Mouse (Mus musculus): ENCODE data around the gene Mtf2. TPM values are rescaled to one million over a fixed set of nuclear protein-coding genes. Genes with fewer than 3 reads are reported as not detected.
"Not testable (repeated sequence)": the region's sequence is repeated elsewhere in the genome, so short reads cannot be mapped to it uniquely, and the experiment has no call there.

The Mtf2 gene
- total RNA-seq, 2 experiments from 2014 or later = 13.7 to 13.9 TPM

DNA sequence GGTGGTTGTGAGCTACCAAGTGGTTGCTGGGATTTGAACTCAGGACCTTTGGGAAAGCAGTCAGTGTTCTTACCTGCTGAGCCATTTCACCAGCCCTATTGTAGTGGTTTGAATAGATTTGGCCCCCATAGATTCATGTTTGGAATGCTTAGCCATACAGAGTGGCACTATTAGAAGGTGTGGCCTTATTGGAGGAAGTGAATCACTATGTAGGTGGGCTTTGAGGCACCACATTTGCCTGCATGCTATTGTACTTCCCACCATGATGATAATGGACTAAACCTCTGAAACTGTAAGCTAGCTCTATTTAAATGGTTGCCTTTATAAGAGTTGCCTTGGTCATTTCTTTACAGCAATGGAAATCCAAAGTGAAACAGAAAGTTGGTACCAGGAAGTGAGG, 10.8 kb downstream of the Mtf2 start:
- DNase-seq = no peak
- intact Hi-C loops (cut with DNase I; ENCODE audit: low total_unique reads) = no loop called here

DNA sequence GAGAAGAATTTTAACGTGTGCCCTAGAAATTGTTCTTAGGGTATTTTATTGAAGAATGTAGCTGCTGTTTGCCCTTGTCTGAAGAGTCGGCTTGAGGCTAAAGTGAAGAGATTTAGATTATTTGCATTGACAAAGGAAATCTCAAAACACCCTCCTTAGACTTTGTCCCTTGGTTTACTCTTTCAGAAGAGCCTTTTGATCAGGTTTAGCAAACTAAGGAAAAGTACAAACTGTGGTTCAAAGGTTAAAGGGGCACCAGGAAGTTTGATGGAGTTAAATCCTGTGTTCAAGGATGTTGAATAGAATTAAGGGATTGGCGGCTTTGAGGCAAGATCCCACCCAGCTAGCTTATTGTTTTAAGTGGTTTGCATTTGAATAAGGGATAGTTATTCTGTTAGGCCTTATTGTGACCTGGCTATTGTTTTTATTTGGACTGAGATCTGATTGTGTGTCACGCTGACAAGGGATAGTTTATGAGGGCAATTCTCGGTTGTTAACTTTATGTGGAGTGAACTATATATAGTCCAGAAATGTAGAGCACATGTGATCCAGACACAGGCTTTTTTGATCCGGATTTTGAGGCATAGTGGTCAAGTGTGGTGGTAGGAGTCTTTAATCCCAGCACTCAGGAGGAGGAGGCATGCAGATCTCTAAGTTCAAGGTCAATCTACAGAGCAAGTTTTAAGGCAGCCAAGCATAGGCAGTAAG, 11.5 kb downstream of the Mtf2 start:
- no peak for DNase-seq
- intact Hi-C loops (cut with DNase I; ENCODE audit: low total_unique reads) = no loop called here

DNA sequence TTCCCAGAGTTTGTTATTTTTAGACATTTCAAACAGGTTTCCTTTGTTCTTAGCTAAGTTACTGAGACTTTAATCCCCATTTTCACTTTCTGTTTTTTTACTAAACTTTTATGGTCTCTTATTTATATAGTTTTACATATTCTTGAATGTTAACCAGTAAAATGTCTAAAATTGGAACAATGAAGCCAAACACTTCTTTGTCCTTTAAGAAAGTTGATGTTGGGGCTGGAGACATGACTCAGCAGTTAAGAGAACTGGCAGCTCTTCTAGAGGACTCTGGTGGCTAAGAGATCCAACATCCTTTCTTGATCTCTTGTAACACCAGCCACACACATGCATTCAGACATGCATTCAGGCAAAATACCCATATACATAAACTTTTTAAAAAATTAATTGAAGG, 14.1 kb downstream of the Mtf2 start:
- no peak for DNase-seq
- intact Hi-C loops (cut with DNase I; ENCODE audit: low total_unique reads) = loop anchor here (5.0 to 10.0 kb wide), 2 partner anchors 45 to 162 kb away; no protein-coding TSS in a partner anchor

DNA sequence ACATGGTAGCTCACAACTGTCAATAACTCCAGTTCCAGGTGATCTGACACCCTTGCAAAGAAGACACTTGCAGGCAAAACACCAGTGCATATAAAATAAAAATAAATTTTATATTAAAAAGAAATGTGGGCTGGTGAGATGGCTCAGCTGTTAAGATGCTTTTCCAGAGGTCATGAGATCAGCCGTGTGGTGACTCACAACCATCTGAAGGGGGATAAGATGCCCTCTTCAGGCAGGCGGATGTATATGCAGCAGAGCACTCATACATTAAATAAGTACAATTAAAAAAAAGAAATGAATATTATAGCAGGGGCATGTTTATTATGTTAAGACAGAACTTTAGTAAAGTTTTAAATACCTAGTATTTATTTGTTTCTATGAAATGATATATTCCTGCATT, 16.9 kb downstream of the Mtf2 start:
- intact Hi-C loops (cut with DNase I; ENCODE audit: low total_unique reads) = loop anchor here (5.0 to 10.0 kb wide), 2 partner anchors 48 to 165 kb away; no protein-coding TSS in a partner anchor
- no peak for DNase-seq

DNA sequence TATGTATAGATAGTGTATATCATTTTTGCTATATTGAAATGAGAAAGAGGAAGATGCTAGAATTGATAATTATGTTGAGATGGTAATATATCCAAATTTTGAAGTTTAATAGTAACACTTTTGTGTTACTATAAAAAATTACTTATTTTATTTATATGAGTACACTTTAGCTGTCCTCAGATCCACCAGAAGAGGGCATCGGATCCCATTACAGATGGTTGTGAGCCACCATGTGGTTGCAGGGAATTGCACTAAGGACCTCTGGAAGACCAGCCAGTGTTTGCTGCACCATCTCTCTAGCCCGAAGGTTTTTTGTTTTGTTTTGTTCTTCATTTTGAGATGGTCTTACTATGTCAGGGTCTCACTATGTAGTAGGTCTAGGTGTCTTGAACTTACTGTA, 20.0 kb downstream of the Mtf2 start:
- intact Hi-C loops (cut with DNase I; ENCODE audit: low total_unique reads) = loop anchor here (10.0 kb wide), 1 partner anchor 51 kb away; no protein-coding TSS in a partner anchor

DNA sequence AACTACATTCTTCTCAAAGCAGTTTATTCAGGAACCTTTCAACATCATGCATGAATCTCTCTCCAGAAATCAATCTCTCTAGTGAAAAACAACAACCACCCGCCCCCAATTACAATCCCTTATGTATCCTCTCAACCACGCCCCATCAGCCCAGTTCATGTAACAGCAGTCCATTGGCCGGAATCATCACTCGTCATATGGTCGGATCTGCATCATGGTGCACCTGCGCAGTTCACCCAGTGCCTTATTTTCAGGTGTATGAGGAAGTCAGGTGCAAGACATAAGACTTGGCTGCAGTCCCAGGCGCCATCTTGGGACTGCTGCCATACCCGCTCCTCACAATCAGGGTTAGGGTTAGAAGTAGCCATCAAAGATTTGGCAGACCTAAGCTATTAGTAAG, 27.3 kb downstream of the Mtf2 start:
- intact Hi-C loops (cut with DNase I; ENCODE audit: low total_unique reads) = not testable (repeated sequence)

More for the DNA sequence above, 20.0 kb downstream of the Mtf2 start:
- no peak for DNase-seq

DNA sequence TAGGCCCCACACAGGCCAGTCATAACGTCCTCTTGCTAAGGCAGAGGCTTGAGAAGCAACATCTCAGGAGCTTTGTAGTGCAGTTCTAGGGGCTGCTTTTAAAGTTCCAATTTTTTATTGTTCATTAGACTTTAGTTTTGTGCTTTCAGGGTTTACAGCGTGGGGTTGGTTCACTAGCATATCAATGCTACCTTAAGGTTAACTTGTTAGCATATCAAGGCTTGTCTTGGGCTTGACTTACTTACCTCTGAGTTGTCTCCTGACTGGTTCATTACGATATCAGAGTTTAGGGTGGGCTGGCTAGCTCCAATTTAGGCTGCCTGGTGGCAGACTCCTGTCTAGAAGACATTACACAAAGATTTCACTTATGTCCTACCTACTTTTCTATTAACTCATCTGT, 32.2 kb downstream of the Mtf2 start:
- intact Hi-C loops (cut with DNase I; ENCODE audit: low total_unique reads) = no loop called here
- no peak for DNase-seq

More for the DNA sequence above, 27.3 kb downstream of the Mtf2 start:
- not testable (repeated sequence) for DNase-seq

DNA sequence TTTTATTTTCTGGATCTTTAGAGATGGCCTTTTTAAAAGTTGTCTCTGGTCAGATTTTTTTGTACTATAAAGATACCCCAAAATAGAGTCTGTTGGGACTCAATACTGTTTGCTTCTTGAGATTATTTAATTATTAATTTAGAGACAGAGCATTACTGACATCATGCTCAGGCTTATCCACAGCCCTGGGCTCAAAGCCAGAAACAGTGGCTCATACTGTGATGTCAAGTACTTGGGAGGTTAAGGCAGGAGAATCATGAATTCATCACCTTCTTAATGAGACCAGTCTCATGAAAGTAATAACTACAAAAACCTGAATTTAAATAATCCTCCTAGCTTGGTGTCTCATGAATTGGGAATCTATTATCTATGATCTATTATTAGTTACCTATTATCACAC, 34.7 kb downstream of the Mtf2 start:
- intact Hi-C loops (cut with DNase I; ENCODE audit: low total_unique reads) = no loop called here
- no peak for DNase-seq

DNA sequence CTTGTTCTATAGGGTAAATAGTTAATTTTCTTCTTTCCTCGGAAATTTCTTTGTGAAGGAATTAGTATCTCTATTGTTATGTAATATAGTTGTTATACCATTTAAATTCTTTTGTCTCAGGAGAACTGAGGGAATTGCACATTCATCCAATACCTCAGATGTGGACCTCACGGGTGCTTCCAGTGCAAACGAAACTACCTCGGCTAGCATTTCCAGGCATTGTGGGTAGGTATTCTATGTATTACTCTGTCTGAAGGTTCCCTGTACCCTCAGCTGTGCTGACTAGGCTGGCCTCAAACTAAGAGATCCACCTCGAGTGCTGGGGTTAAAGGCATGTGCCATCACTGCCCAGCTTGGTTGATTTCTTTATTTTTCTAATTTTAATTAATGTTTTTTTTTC, 38.8 kb downstream of the Mtf2 start:
- DNase-seq = no peak
- intact Hi-C loops (cut with DNase I; ENCODE audit: low total_unique reads) = no loop called here

DNA sequence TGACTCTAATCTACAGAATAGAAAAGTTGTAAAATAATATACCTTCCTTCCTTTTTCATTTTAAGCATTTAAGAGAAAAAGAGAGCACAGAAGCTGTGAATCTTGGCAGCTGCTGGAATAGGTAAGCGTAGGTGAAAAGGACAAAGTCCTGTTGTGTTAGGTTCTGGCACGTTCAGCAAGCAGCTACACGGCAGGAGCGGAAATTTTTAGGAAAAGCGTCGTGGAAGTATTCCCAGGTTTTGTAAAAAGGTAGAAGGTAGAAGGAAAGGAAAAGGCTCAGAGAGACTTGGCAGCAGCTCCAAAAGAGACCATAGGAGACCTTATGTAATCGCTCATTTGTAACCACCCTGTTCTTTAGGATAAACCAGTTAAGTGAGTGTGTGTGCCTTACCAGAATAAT, 43.9 kb downstream of the Mtf2 start:
- DNase-seq = no peak
- intact Hi-C loops (cut with DNase I; ENCODE audit: low total_unique reads) = no loop called here

DNA sequence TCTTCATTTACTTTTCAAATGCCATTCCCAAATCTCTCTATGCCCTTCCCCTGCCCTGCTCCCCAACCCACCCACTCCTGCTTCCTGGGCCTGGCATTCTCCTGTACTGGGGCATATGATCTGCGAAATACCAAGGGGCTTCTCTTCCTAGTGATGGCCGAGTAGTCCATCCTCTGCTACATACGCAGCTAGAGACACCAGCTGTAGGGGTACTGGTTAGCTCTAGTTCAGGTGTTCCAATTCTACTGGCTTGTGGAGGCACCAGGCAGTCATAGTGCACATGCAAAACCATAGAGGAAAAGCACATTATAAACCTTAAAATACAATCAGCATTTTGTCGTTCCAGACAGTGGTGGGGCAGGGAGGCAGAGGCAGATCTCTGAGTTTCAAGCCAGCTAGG, 52.2 kb downstream of the Mtf2 start:
- intact Hi-C loops (cut with DNase I; ENCODE audit: low total_unique reads) = no loop called here

DNA sequence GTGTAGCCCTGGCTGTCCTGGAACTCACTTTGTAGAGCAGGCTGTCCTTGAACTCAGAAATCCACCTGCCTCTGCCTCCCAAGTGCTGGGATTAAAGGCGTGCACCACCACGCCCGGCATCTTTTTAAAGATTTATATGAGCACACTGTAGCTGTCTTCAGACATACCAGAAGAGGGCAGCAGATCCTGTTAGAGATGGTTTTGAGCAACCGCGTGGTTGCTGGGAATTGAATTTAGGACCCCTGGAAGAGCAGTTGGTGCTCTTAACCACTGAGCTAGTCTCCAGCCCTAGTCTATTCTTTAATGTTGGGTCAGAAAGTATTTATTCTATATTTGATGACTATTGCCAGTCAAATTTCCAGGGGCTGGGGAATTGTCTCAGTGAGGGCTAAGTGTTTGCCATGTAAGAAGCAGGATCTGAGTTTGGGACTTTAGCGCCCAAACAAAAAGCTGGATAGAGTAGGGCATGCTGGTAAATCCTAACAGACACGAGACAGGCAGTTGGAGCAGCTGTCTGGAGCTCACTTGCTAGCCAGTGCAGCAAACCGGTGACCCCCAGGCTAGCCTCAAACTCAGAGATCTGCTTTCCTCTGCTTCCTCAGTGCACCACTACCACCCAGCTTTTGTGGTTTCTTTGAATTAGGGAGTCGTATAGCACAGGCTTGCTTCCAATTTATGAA, 54.9 kb downstream of the Mtf2 start:
- intact Hi-C loops (cut with DNase I; ENCODE audit: low total_unique reads) = no loop called here
- no peak for DNase-seq

More for the DNA sequence above, 52.2 kb downstream of the Mtf2 start:
- no peak for DNase-seq

DNA sequence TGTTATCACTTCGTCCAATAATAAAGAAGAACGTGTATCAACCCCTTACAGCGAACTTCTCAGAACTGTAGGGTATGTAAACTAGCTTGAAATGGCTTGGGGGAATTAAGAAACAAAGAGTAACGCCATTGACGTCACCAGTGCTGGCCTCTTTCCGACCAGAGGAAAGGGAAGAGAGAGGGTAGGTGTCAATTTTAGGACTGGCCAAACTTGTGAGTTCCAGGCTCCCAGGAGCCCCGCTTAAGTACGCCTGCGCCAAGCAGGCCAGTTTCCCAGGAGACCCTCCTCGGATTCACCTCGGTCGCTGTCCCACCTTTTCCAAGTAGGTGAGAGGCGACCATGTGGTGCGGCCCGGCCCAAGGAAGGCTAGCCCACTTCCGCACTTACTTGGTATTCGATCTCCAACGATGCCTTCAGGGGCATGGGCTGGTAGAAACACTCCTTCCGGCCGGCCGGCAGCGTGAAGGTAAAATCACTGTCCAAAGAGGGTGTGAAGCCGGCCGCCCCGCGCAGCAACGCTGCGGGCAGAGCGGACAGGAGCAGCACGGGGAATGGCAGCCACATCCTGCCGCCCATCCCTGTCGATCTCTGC, 66.5 kb downstream of the Mtf2 start:
- no peak for DNase-seq
- intact Hi-C loops (cut with DNase I; ENCODE audit: low total_unique reads) = no loop called here

DNA sequence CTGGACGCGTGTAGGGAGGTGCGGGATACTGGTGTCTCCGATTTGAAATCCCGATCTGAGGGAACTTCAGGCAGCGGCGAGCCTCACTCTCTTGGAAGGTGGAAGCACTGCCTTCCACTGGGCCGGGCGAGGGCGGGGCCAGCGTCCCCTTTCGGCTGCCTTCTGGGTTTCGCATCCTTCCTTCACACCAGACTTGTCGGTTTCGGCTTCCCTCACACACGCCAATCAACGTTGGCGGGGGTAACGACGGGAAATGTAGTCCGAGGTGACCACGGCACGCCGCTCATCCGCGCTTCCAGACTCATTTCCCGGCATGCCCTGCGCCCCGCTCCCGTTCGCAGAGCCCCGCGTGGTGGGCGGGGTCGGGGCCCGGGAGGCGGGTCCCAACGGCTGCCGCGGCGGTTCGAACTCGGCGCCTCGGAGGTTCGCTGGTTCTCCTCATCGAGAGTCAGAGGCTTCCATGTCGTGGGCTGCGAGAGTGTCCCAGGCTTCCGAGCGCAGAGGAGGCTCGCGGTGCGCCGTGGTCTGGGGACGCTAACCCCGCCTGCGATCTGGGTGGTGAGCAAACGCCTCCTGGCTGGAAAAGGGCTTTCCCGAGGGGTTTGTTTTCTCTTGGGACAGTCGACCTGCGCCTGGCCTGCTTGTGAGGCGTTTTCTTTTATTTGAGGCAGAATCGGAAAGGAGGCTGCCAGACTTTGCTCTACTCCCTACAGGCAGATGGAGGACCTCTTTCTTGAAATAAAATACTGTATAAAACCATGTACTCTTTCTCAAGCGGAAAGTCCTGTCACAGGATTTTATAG, 67.2 kb downstream of the Mtf2 start, which contains the start of the genes Tmed5 and Ccdc18:
Gene Tmed5 (minus strand): TSS at position 180 of the 803 bp plus-strand sequence.
Gene Ccdc18 (plus strand): TSS at position 435 of the 803 bp plus-strand sequence.
- DNase-seq = peak; percentile 97
- intact Hi-C loops (cut with DNase I; ENCODE audit: low total_unique reads) = no loop called here

DNA sequence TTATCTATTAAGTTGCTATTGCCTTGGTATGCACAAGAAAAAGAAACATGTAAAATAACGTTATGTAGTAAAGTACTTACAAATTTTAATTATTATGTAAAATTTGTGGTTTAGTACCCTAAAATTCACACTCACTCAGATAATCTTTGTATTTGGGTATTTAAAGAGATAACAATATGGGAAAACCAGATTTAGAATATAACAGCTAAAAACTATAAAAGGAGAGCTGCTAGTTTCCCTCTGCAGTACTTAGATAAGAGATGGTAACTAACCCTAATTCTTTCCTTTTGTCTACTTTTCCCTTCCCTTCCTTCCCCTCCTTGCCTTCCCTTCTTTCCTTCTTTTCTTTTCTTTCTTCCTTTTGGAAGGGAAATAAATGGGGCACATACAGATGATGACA, 87.1 kb downstream of the Mtf2 start:
- intact Hi-C loops (cut with DNase I; ENCODE audit: low total_unique reads) = no loop called here
- no peak for DNase-seq

Other genes starting within 250 kb of the Mtf2 start
- gene Ube2d2b, start 235.6 kb upstream of the Mtf2 start, total RNA-seq (2021) = not detected
- gene Evi5, start 190.6 kb upstream of the Mtf2 start, total RNA-seq (2021) = 10 to 100 TPM; 16.6 to 17.4 TPM
- gene Rpl5, start 165.2 kb upstream of the Mtf2 start, total RNA-seq (2021) = 10 to 100 TPM; 36.7 to 45.6 TPM
- 10 to 100 TPM; 30.2 to 36.7 TPM for gene Fam69a, start 78.6 kb upstream of the Mtf2 start, total RNA-seq (2021)
- gene Tmed5, start 66.9 kb downstream of the Mtf2 start, total RNA-seq (2021) = 10 to 100 TPM; 19.7 to 20.7 TPM
- gene Ccdc18, start 67.2 kb downstream of the Mtf2 start, total RNA-seq (2021) = under 1 TPM; 0.42 to 0.43 TPM
- gene Dr1, start 203.2 kb downstream of the Mtf2 start, total RNA-seq (2021) = 10 to 100 TPM; 16.5 to 17.2 TPM
- gene Pigg, start 246.9 kb downstream of the Mtf2 start, total RNA-seq (2021) = 1 to 10 TPM; 3.3 to 3.4 TPM

Measured in gastrocnemius, postnatal 14 days (tissue).